Mouse (Mus musculus) left cerebral cortex, adult 8-10 months (tissue): ENCODE measurements around the gene Mamstr. TPM values are rescaled to one million over a fixed set of nuclear protein-coding genes. Genes with fewer than 3 reads are reported as not detected.

Source experiments
- DNase-seq, 2 experiments: peaks; one replicate each; pipeline ENCODE4 v3.0.0; 2022; ENCODE audit warnings: low spot score in 2 of 2
- total RNA-seq, 4 experiments: library from RNA; stranded (reverse); gene quantifications; 2 replicates each; pipeline ENCODE4 v1.2.4; 2022

The Mamstr gene
- total RNA-seq, 4 experiments from 2014 or later: 3.5 to 6.0 (median 5.6) TPM

GRCm38 (mm10) chr7:45628364-45629294 lies 11.1 kb upstream of the Mamstr start:
- peak; percentile 55 to 77 for DNase-seq

GRCm38 (mm10) chr7:45630064-45630907 lies 9.5 kb upstream of the Mamstr start:
- DNase-seq: no peak

GRCm38 (mm10) chr7:45632499-45632898 lies 7.3 kb upstream of the Mamstr start:
- no peak for DNase-seq

- DNase-seq: no peak
Observed at GRCm38 (mm10) chr7:45634946-45635681, 4.7 kb upstream of the Mamstr start.

- no peak for DNase-seq
Observed at GRCm38 (mm10) chr7:45635711-45636688, 3.8 kb upstream of the Mamstr start.

GRCm38 (mm10) chr7:45637710-45638109 lies 2.1 kb upstream of the Mamstr start:
- no peak for DNase-seq

- DNase-seq: peak; percentile 78 to 98
Observed at GRCm38 (mm10) chr7:45638623-45639401, 965 bp upstream of the Mamstr start.

- no peak for DNase-seq
Observed at GRCm38 (mm10) chr7:45640191-45640957, 597 bp downstream of the Mamstr start.

- DNase-seq: no peak
Observed at GRCm38 (mm10) chr7:45641391-45642040, 1.7 kb downstream of the Mamstr start.

- DNase-seq: no peak
Observed at GRCm38 (mm10) chr7:45642083-45642482, 2.3 kb downstream of the Mamstr start.

- no peak for DNase-seq
Observed at GRCm38 (mm10) chr7:45642503-45643255, 2.9 kb downstream of the Mamstr start.

GRCm38 (mm10) chr7:45643441-45644178 lies 3.8 kb downstream of the Mamstr start:
- peak; percentile 85 to 96 for DNase-seq

- DNase-seq: peak; percentile 58 to 81
Observed at GRCm38 (mm10) chr7:45644183-45644582, 4.4 kb downstream of the Mamstr start.

- DNase-seq: no peak
Observed at GRCm38 (mm10) chr7:45644872-45645590, 5.3 kb downstream of the Mamstr start.

GRCm38 (mm10) chr7:45645591-45645971 lies 5.8 kb downstream of the Mamstr start:
- no peak for DNase-seq

GRCm38 (mm10) chr7:45646671-45647070 lies 6.9 kb downstream of the Mamstr start:
- no peak for DNase-seq
